Mouse (Mus musculus) forebrain, embryonic 10.5 days (tissue): ENCODE results near the gene Cox8a. TPM values are rescaled to one million over a fixed set of nuclear protein-coding genes. Genes with fewer than 3 reads are reported as not detected.
A peak's percentile ranks its signal among the peaks of the same experiment; 100 is the strongest.

ENCODE experiments used
- DNase-seq: peaks from one replicate; pipeline ENCODE4 v3.0.0-alpha.2; 2017; ENCODE audit warnings: low spot score; ENCODE audit errors: extremely low spot score
- H3K27ac ChIP-seq: fragments of 300-500 bp; sonication (generic); 2 replicates; pipeline ENCODE4 v1.5.1; 2016; ENCODE audit warnings: mild to moderate bottlenecking
- H3K27me3 ChIP-seq: fragments of 300-500 bp; sonication (generic); 2 replicates; pipeline ENCODE4 v1.6.1; 2016; ENCODE audit warnings: mild to moderate bottlenecking; ENCODE audit not compliant: poor library complexity, severe bottlenecking
- H3K36me3 ChIP-seq: fragments of 300-500 bp; sonication (generic); replicated peaks from 2 replicates; pipeline ENCODE4 v1.6.1; 2016; ENCODE audit warnings: mild to moderate bottlenecking, moderate library complexity
- H3K4me1 ChIP-seq: fragments of 300-500 bp; sonication (generic); 2 replicates; pipeline ENCODE4 v1.6.1; 2016
- H3K4me3 ChIP-seq: fragments of 300-500 bp; sonication (generic); 2 replicates; pipeline ENCODE4 v1.5.1; 2016; ENCODE audit warnings: mild to moderate bottlenecking, moderate library complexity
- H3K9me3 ChIP-seq: fragments of 300-500 bp; sonication (generic); 2 replicates; pipeline ENCODE4 v1.6.1; 2016; ENCODE audit warnings: mild to moderate bottlenecking, moderate library complexity
- WGBS: fragments of 180-500 bp; shearing (Covaris S2); methylation state at CpG from one replicate; pipeline ENCODE4 v1.1.7; 2016; 5-methylcytosine and 5-hydroxymethylcytosine counted together
- polyA plus RNA-seq: library from polyadenylated mRNA; unstranded; fragments of >200 nt; fragmentation: Nextera tagmentation; extraction: Ambion mirVana; gene quantifications from 2 replicates; pipeline ENCODE4 v1.2.1, GENCODE M21; 2016

The Cox8a gene
- polyA plus RNA-seq, 1 experiment from 2014 or later: 862 TPM

DNA sequence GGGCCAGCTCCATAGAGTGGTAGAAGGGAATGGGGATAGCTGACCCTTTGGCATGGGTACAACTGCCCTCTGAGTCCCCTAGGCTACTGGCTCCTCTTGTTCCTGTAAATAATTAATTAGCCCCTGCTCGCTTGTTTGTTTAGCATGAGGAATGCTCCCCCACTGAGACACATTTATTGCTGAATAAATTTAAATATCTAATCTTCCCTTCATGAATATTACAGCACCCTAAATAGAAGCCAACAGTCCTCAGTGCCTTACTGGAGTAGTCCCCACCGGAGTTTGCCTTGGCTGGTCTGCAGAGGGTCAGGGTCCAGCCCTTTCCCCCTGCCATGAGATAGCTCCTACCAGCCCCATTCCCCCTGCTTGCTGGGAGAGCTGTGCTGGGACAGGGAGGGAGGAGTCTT is 24.9 kb downstream of the Cox8a start:
- Histone ChIP-seq H3K4me3 (no peak overlapping the region), H3K4me1 (peaks cover 76% of the 10 kb centered on the region), H3K27ac (peak overlapping the region; percentile 9; the same call in 1 of the 2 replicates), H3K27me3 (peaks cover 42% of the 10 kb centered on the region), H3K36me3 (peaks cover 9% of the 10 kb centered on the region), H3K9me3 (no peaks in the 10 kb centered on the region)
- WGBS: 55% methylated on average over 2 of the region's 2 CpGs
- DNase-seq: no peak

DNA sequence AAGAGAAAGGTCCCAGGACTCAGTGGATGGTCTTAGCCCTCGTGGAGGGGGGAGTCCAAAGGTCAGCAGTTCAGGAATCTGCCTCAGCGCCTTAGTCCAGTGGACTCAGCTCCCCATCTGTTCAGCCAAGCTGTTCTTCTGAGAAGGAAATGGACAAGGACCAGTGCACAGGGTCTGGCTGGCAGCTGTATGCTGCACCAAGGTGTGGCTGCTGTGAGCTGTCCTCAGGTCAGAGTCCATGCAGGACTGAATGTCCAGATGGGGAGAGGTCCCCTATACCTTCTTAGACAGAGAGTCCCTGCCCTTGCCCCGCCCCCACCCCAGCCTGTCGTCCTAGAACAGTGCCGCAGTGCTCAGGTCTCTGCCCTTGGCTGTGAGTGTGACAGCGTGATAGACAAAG is 25.8 kb downstream of the Cox8a start:
- Histone ChIP-seq H3K9me3 (no peaks in the 10 kb centered on the region), H3K27ac (peak overlapping the region; percentile 51), H3K4me1 (peaks cover 75% of the 10 kb centered on the region), H3K36me3 (no peaks in the 10 kb centered on the region), H3K4me3 (no peak overlapping the region), H3K27me3 (peaks cover 51% of the 10 kb centered on the region)
- no peak for DNase-seq
- WGBS: 51% methylated on average over 6 of the region's 6 CpGs

DNA sequence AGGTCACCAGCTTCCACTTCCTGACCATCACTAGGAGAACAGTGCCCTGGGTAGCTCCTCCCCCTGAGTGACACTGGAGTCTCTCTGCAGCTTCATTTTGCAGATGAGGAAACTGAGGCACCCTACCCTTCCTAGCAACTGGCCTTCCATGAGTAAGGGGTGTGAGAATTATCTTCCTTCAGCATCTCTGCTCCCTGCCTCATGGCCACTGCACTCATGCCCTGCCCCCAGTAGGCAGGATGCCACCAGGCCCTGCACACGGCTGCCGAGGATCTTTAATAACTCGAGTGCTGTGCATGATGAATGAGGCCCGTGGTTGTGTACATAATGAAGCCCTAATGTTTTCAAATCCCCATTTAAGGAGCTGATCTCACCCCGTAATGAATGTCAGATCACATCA is 26.4 kb downstream of the Cox8a start:
- H3K4me1 ChIP-seq: peaks cover 75% of the 10 kb centered on the region
- DNase-seq: no peak
- peaks cover 58% of the 10 kb centered on the region for H3K27me3 ChIP-seq
- WGBS: 73% methylated on average over 5 of the region's 5 CpGs
- H3K36me3 ChIP-seq: no peaks in the 10 kb centered on the region
- no peak overlapping the region for H3K27ac ChIP-seq
- H3K4me3 ChIP-seq: no peak overlapping the region
- H3K9me3 ChIP-seq: no peaks in the 10 kb centered on the region

DNA sequence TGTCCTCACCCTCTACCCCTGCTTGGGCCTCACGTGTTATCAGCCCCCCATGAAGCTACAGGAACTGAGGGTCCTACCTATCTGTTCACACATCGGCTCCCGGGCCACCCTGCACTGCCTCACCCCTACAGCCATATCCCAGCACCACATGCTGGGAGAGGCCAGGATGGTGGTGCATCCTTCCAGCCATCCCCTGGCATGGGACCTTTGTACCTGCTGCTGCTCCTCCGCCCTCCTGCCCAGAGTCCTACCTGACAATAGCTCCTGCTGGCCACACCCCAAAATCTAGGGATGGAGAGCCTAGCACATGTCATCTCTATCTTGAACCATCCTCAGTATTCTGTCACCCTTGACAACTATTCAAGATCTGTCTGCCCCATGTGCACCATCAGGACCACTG is 28.4 kb downstream of the Cox8a start:
- no peaks in the 10 kb centered on the region for H3K36me3 ChIP-seq
- no peak overlapping the region for H3K4me3 ChIP-seq
- WGBS: 82% methylated on average over 4 of the region's 4 CpGs
- H3K27ac ChIP-seq: peak overlapping the region; percentile 59
- peaks cover 80% of the 10 kb centered on the region for H3K4me1 ChIP-seq
- no peaks in the 10 kb centered on the region for H3K9me3 ChIP-seq
- H3K27me3 ChIP-seq: peaks cover 72% of the 10 kb centered on the region
- no peak for DNase-seq

DNA sequence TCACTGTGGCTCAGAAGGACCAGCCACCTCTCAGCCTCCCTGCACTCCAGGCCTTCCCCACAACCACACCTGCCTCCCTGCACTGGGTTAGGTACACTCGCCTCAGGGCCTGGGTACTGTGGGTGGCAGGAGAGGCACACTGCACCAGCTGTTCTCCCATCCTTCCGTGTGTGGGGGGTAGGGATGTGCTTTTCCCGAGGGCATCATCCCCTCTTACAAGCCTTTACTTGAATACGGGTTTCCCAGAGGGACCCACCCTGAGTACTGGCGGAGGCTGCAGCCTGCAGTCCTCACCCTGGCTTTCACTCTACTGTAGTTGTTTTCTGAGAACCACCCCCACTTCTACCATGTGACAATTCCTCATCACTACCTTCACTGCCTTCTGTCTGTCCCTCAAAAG is 30.3 kb downstream of the Cox8a start:
- H3K4me1 ChIP-seq: peaks cover 87% of the 10 kb centered on the region
- no peak overlapping the region for H3K4me3 ChIP-seq
- no peaks in the 10 kb centered on the region for H3K36me3 ChIP-seq
- H3K9me3 ChIP-seq: no peaks in the 10 kb centered on the region
- DNase-seq: no peak
- peaks cover 90% of the 10 kb centered on the region for H3K27me3 ChIP-seq
- WGBS: 63% methylated on average over 5 of the region's 5 CpGs
- H3K27ac ChIP-seq: peak overlapping the region; percentile 37; the same call in 1 of the 2 replicates

DNA sequence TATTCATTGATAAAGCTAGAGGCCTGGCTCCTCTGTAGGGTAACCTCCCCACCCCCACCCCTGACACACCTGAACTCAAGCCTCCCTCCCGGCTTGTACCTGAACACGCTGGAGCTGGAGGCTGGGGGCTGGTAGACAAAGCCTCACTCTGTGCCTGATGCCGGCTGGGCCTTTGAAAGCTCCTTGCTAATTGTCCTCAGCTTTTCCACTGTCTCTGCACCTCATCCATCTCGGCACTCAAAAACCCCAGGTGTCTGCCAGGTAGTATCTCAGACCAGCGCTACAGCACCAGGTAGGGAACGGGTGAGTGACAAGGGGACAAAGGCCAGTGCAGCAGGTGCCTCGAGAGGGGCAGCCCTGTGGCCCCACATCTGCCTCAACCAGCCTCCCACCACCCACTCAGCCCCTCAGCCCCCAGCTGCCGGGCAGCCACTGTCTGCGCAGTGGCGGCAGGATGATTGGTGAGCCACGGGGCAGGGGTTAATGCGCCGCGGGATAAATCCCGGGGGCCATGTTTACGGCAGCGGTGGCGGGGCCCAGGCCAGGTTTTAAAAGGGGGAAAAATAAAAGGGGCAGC is 31.6 kb downstream of the Cox8a start:
- peaks cover 90% of the 10 kb centered on the region for H3K27me3 ChIP-seq
- H3K27ac ChIP-seq: peak overlapping the region; percentile 76
- H3K36me3 ChIP-seq: no peaks in the 10 kb centered on the region
- H3K4me1 ChIP-seq: peaks cover 87% of the 10 kb centered on the region
- peak overlapping the region; percentile 33 for H3K4me3 ChIP-seq
- H3K9me3 ChIP-seq: no peaks in the 10 kb centered on the region
- WGBS: 4% methylated on average over 18 of the region's 18 CpGs
- no peak for DNase-seq

DNA sequence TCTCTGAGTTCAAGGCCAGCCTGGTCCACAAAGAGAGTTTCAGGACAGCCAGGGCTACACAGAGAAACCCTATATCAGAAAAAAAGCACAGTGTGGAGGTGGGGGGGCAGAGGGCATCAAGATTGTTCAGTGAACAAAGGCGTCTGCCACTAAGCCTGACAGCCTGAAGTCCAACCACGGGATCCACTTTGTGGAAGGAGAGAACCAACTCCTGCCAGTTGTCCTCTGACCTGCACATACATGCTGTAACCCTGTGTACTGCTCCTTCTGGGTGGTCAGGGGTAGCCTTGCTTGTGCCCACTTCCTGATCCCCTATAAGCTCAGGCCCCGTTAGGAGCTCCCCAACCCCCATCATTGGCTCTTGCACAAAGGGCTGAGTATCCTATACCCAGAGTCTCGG is 32.4 kb downstream of the Cox8a start:
- Histone ChIP-seq H3K36me3 (no peaks in the 10 kb centered on the region), H3K4me3 (peak overlapping the region; percentile 33; the same call in 1 of the 2 replicates), H3K4me1 (peaks cover 93% of the 10 kb centered on the region), H3K27me3 (peaks cover 93% of the 10 kb centered on the region), H3K27ac (peak overlapping the region; percentile 76), H3K9me3 (no peaks in the 10 kb centered on the region)
- 38% methylated on average over 4 of the region's 4 CpGs for WGBS
- no peak for DNase-seq

DNA sequence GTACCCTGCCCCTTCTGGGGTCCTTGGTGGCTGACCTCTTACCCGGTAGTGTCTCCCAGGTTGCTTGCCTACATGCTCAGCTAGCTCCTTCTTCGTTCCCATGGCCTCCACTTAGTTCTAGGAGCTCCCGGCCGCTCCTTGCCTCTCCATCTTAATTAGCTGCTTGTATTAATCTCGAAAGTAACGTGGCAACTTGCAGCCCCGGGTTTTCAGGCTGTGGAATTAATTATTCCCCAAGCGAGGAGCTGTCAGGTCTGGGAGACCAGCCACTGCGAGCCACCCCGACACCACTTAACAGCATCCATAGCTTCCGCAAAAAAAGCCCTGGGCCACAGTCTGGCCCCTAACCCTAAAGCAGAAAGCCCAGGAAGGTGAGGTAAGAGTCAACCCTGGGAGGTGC is 34.0 kb downstream of the Cox8a start:
- no peaks in the 10 kb centered on the region for H3K36me3 ChIP-seq
- H3K4me3 ChIP-seq: no peak overlapping the region
- WGBS: 51% methylated on average over 11 of the region's 11 CpGs
- no peak for DNase-seq
- peak overlapping the region; percentile 51 for H3K27ac ChIP-seq
- no peaks in the 10 kb centered on the region for H3K9me3 ChIP-seq
- peaks cover 100% of the 10 kb centered on the region for H3K27me3 ChIP-seq
- peaks cover 92% of the 10 kb centered on the region for H3K4me1 ChIP-seq

DNA sequence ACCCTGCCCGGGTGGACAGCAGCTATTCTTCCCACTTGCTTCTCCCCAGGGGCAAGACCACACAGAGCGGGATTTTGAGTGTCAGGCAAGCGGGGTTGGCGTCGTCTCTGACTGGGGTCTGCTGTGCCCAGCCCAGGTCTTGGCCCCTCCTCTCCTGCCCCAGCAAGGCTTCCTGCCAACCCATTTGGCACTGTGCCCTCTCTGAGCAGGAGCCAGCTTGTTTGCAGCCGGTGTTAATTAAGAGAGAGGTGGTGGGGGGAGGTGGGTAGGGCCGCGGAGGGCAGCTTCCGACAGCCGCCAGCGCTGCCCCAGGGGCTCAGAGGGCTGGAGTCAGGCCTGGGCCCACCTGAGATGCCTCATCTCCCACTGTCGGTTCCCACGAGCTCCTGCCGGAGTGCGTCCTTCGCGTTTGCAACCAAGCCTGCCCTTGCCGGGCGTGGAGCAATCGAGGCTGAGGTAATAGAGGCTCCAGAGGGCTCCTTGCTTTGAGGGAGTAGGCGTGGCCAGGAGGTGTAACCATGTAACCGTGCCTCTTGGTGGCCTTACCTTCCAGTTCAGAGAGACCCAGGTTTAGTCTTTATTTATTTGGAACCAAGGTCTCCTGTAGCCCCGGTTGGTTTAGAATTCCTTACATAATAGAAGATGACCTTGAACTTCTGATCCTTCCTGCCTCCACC is 35.0 kb downstream of the Cox8a start:
- Histone ChIP-seq H3K36me3 (no peaks in the 10 kb centered on the region), H3K27ac (peak overlapping the region; percentile 69), H3K27me3 (peaks cover 99% of the 10 kb centered on the region), H3K9me3 (no peaks in the 10 kb centered on the region), H3K4me1 (peaks cover 94% of the 10 kb centered on the region), H3K4me3 (peak overlapping the region; percentile 27)
- no peak for DNase-seq
- 12% methylated on average over 23 of the region's 23 CpGs for WGBS

DNA sequence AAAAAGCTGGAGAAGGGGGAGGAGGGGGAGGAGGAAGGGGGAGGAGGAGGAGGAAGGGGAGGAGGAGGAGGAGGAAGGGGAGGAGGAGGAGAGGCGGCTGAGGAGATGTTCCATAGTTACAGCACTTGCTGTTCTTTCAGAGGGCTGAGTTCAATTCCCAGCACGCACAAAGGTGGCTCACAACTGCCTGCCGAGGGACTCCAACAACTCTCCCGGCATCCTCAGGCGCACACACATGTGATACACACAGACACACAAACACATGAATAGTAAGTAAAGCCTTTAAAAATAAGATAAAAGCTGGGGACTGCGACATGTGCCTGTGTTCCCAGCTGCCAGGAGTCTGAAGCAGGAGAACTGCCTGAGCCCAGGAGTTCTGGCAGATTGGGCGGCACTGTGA is 35.9 kb downstream of the Cox8a start:
- H3K27me3 ChIP-seq: peaks cover 97% of the 10 kb centered on the region
- no peak for DNase-seq
- H3K4me3 ChIP-seq: no peak overlapping the region
- peaks cover 93% of the 10 kb centered on the region for H3K4me1 ChIP-seq
- peak overlapping the region; percentile 69; the same call in 1 of the 2 replicates for H3K27ac ChIP-seq
- H3K9me3 ChIP-seq: no peaks in the 10 kb centered on the region
- 69% methylated on average over 7 of the region's 7 CpGs for WGBS
- no peaks in the 10 kb centered on the region for H3K36me3 ChIP-seq

DNA sequence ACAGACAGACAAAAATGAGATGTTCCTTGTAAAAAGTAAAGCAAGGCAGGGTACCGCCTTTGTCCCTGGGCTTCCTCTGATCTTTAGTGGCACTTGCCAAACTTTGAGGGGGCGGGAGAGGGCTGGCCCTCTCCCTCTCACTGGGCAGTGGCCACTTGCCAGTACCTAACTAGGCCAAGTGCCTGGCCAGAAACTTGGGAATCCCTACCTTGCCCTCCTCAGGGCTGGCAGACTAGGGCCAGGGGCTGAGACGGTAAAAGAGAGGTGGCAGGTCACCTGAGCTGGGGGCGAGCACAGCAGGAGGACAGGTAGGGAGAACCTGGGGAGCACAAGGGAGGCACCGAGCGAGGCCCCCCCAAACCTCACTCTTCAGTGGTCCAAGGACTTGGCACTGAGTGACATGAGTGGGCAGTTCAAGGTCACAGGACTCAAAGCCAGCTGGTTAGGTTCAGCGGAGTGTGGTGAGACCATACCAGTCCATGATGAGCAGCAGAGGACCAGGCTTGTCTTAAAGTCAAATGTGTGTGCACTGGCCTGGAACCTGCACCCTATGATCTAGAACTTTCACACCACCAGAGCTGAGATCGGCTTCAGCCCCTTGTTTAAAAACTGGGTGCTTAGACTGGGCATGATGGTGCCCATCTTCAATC is 36.5 kb downstream of the Cox8a start:
- Histone ChIP-seq H3K27ac (peak overlapping the region; percentile 20; the same call in 1 of the 2 replicates), H3K27me3 (peaks cover 97% of the 10 kb centered on the region), H3K4me1 (peaks cover 93% of the 10 kb centered on the region), H3K36me3 (no peaks in the 10 kb centered on the region), H3K9me3 (no peaks in the 10 kb centered on the region), H3K4me3 (no peak overlapping the region)
- WGBS: 80% methylated on average over 8 of the region's 8 CpGs
- no peak for DNase-seq

DNA sequence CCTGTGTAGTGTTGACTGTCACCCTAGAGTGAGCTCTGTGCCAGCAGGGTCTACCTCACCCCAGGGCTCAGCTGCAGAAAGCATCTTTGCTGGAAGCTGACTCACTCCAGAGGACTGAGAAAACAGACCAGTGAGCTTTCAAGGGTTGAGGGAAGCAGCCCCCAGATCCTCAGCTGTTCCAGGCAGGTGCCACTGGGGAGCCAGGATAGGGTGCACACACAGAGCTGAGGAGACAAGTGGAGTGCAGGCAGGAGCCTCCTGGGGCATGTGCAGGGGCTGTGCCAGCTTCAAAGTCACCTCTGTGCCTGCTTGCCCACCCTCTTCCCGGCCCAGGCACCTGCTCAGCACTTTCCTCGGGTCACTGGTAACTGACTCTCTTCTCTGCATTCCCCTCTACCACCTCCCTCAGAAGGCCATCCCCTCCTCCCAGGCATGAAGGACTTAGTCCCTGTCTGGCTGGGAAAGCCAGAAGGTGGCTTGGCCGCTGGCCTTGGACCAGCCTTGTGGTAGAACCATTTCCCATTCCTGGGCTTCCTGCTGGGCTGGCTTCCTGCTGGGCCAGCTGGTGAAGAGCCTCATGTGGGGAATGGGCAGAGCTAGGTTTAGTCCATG is 38.5 kb downstream of the Cox8a start:
- Histone ChIP-seq H3K27me3 (peaks cover 91% of the 10 kb centered on the region), H3K4me3 (no peak overlapping the region), H3K36me3 (no peaks in the 10 kb centered on the region), H3K9me3 (no peaks in the 10 kb centered on the region), H3K27ac (peak overlapping the region; percentile 72), H3K4me1 (peaks cover 82% of the 10 kb centered on the region)
- DNase-seq: no peak
- 45% methylated on average over 3 of the region's 3 CpGs for WGBS
